Mouse (Mus musculus) forebrain, postnatal 0 days (tissue): ENCODE results near the gene Lyg1. TPM values are rescaled to one million over a fixed set of nuclear protein-coding genes. Genes with fewer than 3 reads are reported as not detected.

Experiments used
- ATAC-seq: fragments of 200-750 bp; cut with Nextera tagmentation; 2 replicates; pipeline ENCODE4 v1.8.0; 2017; ENCODE audit warnings: mild to moderate bottlenecking, moderate library complexity
- DNase-seq: peaks from one replicate; pipeline ENCODE4 v3.0.0-alpha.2; 2015
- H3K27ac ChIP-seq: fragments of 300-500 bp; sonication (generic); 2 replicates; pipeline ENCODE4 v1.5.1; 2014; ENCODE audit warnings: low read depth, mild to moderate bottlenecking, antibody characterized with exemption, low read length, moderate library complexity, mixed read lengths
- H3K27me3 ChIP-seq: fragments of 300-500 bp; sonication (generic); 2 replicates; pipeline ENCODE4 v1.6.1; 2014; ENCODE audit warnings: mild to moderate bottlenecking, low read length, mixed read lengths; ENCODE audit not compliant: insufficient read depth
- H3K36me3 ChIP-seq: fragments of 300-500 bp; sonication (generic); 2 replicates; pipeline ENCODE4 v1.6.1; 2014; ENCODE audit warnings: mild to moderate bottlenecking, moderate library complexity; ENCODE audit not compliant: insufficient read depth
- H3K4me1 ChIP-seq: fragments of 300-500 bp; sonication (generic); 2 replicates; pipeline ENCODE4 v1.6.1; 2014; ENCODE audit warnings: antibody characterized with exemption; ENCODE audit not compliant: insufficient read depth
- H3K4me2 ChIP-seq: fragments of 300-500 bp; sonication (generic); 2 replicates; pipeline ENCODE4 v1.6.1; 2014; ENCODE audit warnings: low read depth, mild to moderate bottlenecking, moderate library complexity
- H3K4me3 ChIP-seq: fragments of 300-500 bp; sonication (generic); 2 replicates; pipeline ENCODE4 v1.5.1; 2014; ENCODE audit warnings: low read depth, low read length, mixed read lengths
- H3K9ac ChIP-seq: fragments of 300-500 bp; sonication (generic); 2 replicates; pipeline ENCODE4 v1.6.1; 2014; ENCODE audit warnings: mild to moderate bottlenecking
- H3K9me3 ChIP-seq: fragments of 300-500 bp; sonication (generic); 2 replicates; pipeline ENCODE4 v1.6.1; 2016; ENCODE audit warnings: low read length
- CTCF ChIP-seq: sonication (generic); IDR thresholded peaks from 2 replicates; pipeline ENCODE4 v1.5.1; 2016; ENCODE audit warnings: antibody characterized with exemption, control low read depth, low read depth
- WGBS: fragments of 180-500 bp; shearing (Covaris S2); extraction: QIAGEN DNeasy Blood & Tissue Kit; methylation state at CpG from one replicate; pipeline ENCODE4 v1.1.7; 2014; 5-methylcytosine and 5-hydroxymethylcytosine counted together
- polyA plus RNA-seq: library from polyadenylated mRNA; unstranded; fragments of >200 nt; fragmentation: Nextera tagmentation; extraction: Ambion mirVana; gene quantifications from 2 replicates; pipeline ENCODE4 v1.2.1, GENCODE M21; 2015
- total RNA-seq: library from RNA; depleted of rRNA; stranded (reverse); fragments of >200 nt; gene quantifications from 2 replicates; pipeline ENCODE4 v1.2.3, GENCODE M21; 2014; rRNA removed

Lyg1 gene
- total and polyA plus RNA-seq, 2 experiments from 2014 or later = not detected

GRCm38 (mm10) chr1:37912751-37913150 lies 44.8 kb downstream of the Lyg1 start:
- Histone ChIP-seq H3K4me3 (no peak overlapping the region), H3K27ac (no peak overlapping the region), H3K36me3 (no peaks in the 10 kb centered on the region), H3K4me1 (no peaks in the 10 kb centered on the region), H3K4me2 (no peak overlapping the region), H3K27me3 (no peaks in the 10 kb centered on the region), H3K9me3 (no peaks in the 10 kb centered on the region), H3K9ac (no peak overlapping the region)
- no peak for DNase-seq
- no peak for TF ChIP-seq CTCF
- no peak for ATAC-seq
- 81% methylated on average over 2 of the region's 2 CpGs for WGBS

- H3K4me3 ChIP-seq = no peak overlapping the region
- no peak overlapping the region for H3K27ac ChIP-seq
- no peaks in the 10 kb centered on the region for H3K4me1 ChIP-seq
- peak; percentile 40 for TF ChIP-seq CTCF
- DNase-seq = peak; percentile 21
- peak; percentile 58 for ATAC-seq
- 40% methylated on average over 6 of the region's 6 CpGs for WGBS
- H3K4me2 ChIP-seq = no peak overlapping the region
- H3K27me3 ChIP-seq = no peaks in the 10 kb centered on the region
- no peak overlapping the region for H3K9ac ChIP-seq
- H3K9me3 ChIP-seq = no peaks in the 10 kb centered on the region
- peaks cover 23% of the 10 kb centered on the region for H3K36me3 ChIP-seq
Measured at GRCm38 (mm10) chr1:37903178-37903577, 54.4 kb downstream of the Lyg1 start.

GRCm38 (mm10) chr1:37900288-37900687 lies 57.3 kb downstream of the Lyg1 start:
- Histone ChIP-seq H3K9ac (no peak overlapping the region), H3K9me3 (no peaks in the 10 kb centered on the region), H3K4me2 (no peak overlapping the region), H3K4me1 (no peaks in the 10 kb centered on the region), H3K36me3 (peaks cover 41% of the 10 kb centered on the region), H3K27me3 (no peaks in the 10 kb centered on the region), H3K27ac (no peak overlapping the region), H3K4me3 (no peak overlapping the region)
- no peak for TF ChIP-seq CTCF
- 50% methylated on average over 6 of the region's 6 CpGs for WGBS
- ATAC-seq = no peak
- DNase-seq = no peak

- ATAC-seq (no peak), DNase-seq (no peak)
- no peak for TF ChIP-seq CTCF
- no peak overlapping the region for H3K27ac ChIP-seq
- peaks cover 45% of the 10 kb centered on the region for H3K36me3 ChIP-seq
- no peaks in the 10 kb centered on the region for H3K4me1 ChIP-seq
- no peak overlapping the region for H3K9ac ChIP-seq
- 88% methylated on average over 4 of the region's 4 CpGs for WGBS
- no peaks in the 10 kb centered on the region for H3K27me3 ChIP-seq
- no peaks in the 10 kb centered on the region for H3K9me3 ChIP-seq
- H3K4me3 ChIP-seq = no peak overlapping the region
- no peak overlapping the region for H3K4me2 ChIP-seq
Measured at GRCm38 (mm10) chr1:37899816-37900215, 57.7 kb downstream of the Lyg1 start.

Other genes with a start within 250 kb of the Lyg1 start
- 20.5 and 22.7 TPM in 2 replicates for gene 2010300C02Rik, start 237.7 kb downstream of the Lyg1 start, total RNA-seq
- 10.4 and 13.6 TPM in 2 replicates for gene 2010300C02Rik, start 237.7 kb downstream of the Lyg1 start, polyA plus RNA-seq
- gene Tsga10, start 91.3 kb downstream of the Lyg1 start, total RNA-seq = 14.8 and 15.9 TPM in 2 replicates
- gene Tsga10, start 91.3 kb downstream of the Lyg1 start, polyA plus RNA-seq = 10.2 and 10.3 TPM in 2 replicates
- 8.1 and 10.8 TPM in 2 replicates for gene Lipt1, start 86.0 kb downstream of the Lyg1 start, total RNA-seq
- gene Lipt1, start 86.0 kb downstream of the Lyg1 start, polyA plus RNA-seq = 5.7 TPM in 2 replicates
- 9.7 and 11.9 TPM in 2 replicates for gene Mitd1, start 67.3 kb downstream of the Lyg1 start, total RNA-seq
- gene Mitd1, start 67.3 kb downstream of the Lyg1 start, polyA plus RNA-seq = 8.1 and 9.5 TPM in 2 replicates
- 105 and 153 TPM in 2 replicates for gene Mrpl30, start 67.3 kb downstream of the Lyg1 start, total RNA-seq
- gene Mrpl30, start 67.3 kb downstream of the Lyg1 start, polyA plus RNA-seq = 291 and 359 TPM in 2 replicates
- gene Lyg2, start 41.3 kb downstream of the Lyg1 start, total RNA-seq = 0.05 TPM in 1 of 2 replicates, not detected in the other
- gene Lyg2, start 41.3 kb downstream of the Lyg1 start, polyA plus RNA-seq = not detected in 2 replicates
- 48.1 and 60.2 TPM in 2 replicates for gene Txndc9, start 40.1 kb upstream of the Lyg1 start, total RNA-seq
- gene Txndc9, start 40.1 kb upstream of the Lyg1 start, polyA plus RNA-seq = 126 and 129 TPM in 2 replicates
- gene Eif5b, start 40.3 kb upstream of the Lyg1 start, total RNA-seq = 10.5 and 21.6 TPM in 2 replicates
- gene Eif5b, start 40.3 kb upstream of the Lyg1 start, polyA plus RNA-seq = 13.7 and 18.1 TPM in 2 replicates
- 34.3 and 41.3 TPM in 2 replicates for gene Rev1, start 172.0 kb upstream of the Lyg1 start, total RNA-seq
- 18.2 and 25.0 TPM in 2 replicates for gene Rev1, start 172.0 kb upstream of the Lyg1 start, polyA plus RNA-seq